Mouse (Mus musculus): Measurements from ENCODE around the gene Fam76a. TPM values are rescaled to one million over a fixed set of nuclear protein-coding genes. Genes with fewer than 3 reads are reported as not detected.

Fam76a gene
- total and polyA plus RNA-seq, 3 experiments = 10.3 to 11.5 (median 10.8) TPM

- Histone ChIP-seq H3K4me1 (ENCODE audit: control insufficient read depth in 1 of 2, insufficient read depth in 2 of 2) (peaks cover 8 to 49% of the 10 kb centered on the region in 2 experiments), H3K4me2 (ENCODE audit: insufficient read depth, low read depth, poor library complexity, severe bottlenecking) (no peak overlapping the region), H3K9ac (ENCODE audit: insufficient read depth, low read depth) (no peak overlapping the region), H3K36me3 (replicated peaks in 1 of 2; ENCODE audit: control insufficient read depth in 1 of 2, insufficient read depth in 1 of 2, low read length in 1 of 2) (no peaks in the 10 kb centered on the region), H3K27me3 (replicated peaks) (no peaks in the 10 kb centered on the region), H3K79me2 (replicated peaks; ENCODE audit: control insufficient read depth, extremely low read depth, insufficient read depth, poor library complexity, severe bottlenecking) (no peaks in the 10 kb centered on the region), H3K27ac (ENCODE audit: insufficient read depth, low read depth) (no peak overlapping the region), H3K9me3 (replicated peaks; ENCODE audit: low read length) (no peaks in the 10 kb centered on the region), H3K4me3 (replicated peaks in 1 of 3; ENCODE audit: low read depth in 2 of 3, low read length in 2 of 3, poor library complexity in 1 of 3) (no peak overlapping the region)
- dilution Hi-C loops (cut with MboI; ENCODE audit: extremely low pct_ligation_motif_present, extremely low pct_unique_long_range_greater_than_20kb, low sequenced_read_pairs) = no loop called here
- no peak for TF ChIP-seq BHLHE40 (IDR thresholded peaks at IDR 0.05; ENCODE audit: low read depth, low read length)
- TF ChIP-seq MAFK (IDR thresholded peaks at IDR 0.05; ENCODE audit: insufficient replicate concordance, low read length) = no peak
- TF ChIP-seq MEF2A (IDR thresholded peaks at IDR 0.05; ENCODE audit: borderline replicate concordance, low read depth, low read length) = no peak
- no peak for TF ChIP-seq E2F4 (IDR thresholded peaks at IDR 0.05; ENCODE audit: insufficient replicate concordance, low read depth, low read length)
- no peak for TF ChIP-seq HCFC1 (IDR thresholded peaks at IDR 0.05; ENCODE audit: low read depth, low read length)
- TF ChIP-seq MYC (IDR thresholded peaks at IDR 0.05; ENCODE audit: low read depth, low read length) = no peak
- no peak for TF ChIP-seq ZKSCAN1 (IDR thresholded peaks at IDR 0.05; ENCODE audit: borderline replicate concordance, low read depth, low read length)
- no peak for TF ChIP-seq MAX (IDR thresholded peaks at IDR 0.05; ENCODE audit: low read length)
- no peak for TF ChIP-seq JUND (conservative IDR thresholded peaks at IDR 0.05; ENCODE audit: low read depth, low read length)
- TF ChIP-seq SMC3 (IDR thresholded peaks at IDR 0.05; ENCODE audit: low read depth, low read length) = no peak
- in situ Hi-C loops (cut with MboI; ENCODE audit: low pct_ligation_motif_present, low pct_unique_long_range_greater_than_20kb, low sequenced_read_pairs) = loop anchor here (5.0 kb wide), 1 partner anchor 38 kb away; no protein-coding TSS in a partner anchor
- no peak for DNase-seq (ENCODE audit: extremely low read depth)
Measured at GRCm38 (mm10) chr4:132954530-132955394, 32.4 kb upstream of the Fam76a start.

GRCm38 (mm10) chr4:132950999-132951398 is 28.6 kb upstream of the Fam76a start:
- DNase-seq (ENCODE audit: extremely low read depth) = no peak
- Histone ChIP-seq H3K27ac (ENCODE audit: insufficient read depth, low read depth) (no peak overlapping the region), H3K4me2 (ENCODE audit: insufficient read depth, low read depth, poor library complexity, severe bottlenecking) (peak overlapping the region; percentile 42; the same call in 1 of the 2 replicates), H3K4me3 (replicated peaks in 1 of 3; ENCODE audit: low read depth in 2 of 3, low read length in 2 of 3, poor library complexity in 1 of 3) (peak overlapping the region in 1 of 3 experiments; percentile 46), H3K9me3 (replicated peaks; ENCODE audit: low read length) (no peaks in the 10 kb centered on the region), H3K27me3 (replicated peaks) (no peaks in the 10 kb centered on the region), H3K79me2 (replicated peaks; ENCODE audit: control insufficient read depth, extremely low read depth, insufficient read depth, poor library complexity, severe bottlenecking) (no peaks in the 10 kb centered on the region), H3K36me3 (replicated peaks in 1 of 2; ENCODE audit: control insufficient read depth in 1 of 2, insufficient read depth in 1 of 2, low read length in 1 of 2) (no peaks in the 10 kb centered on the region), H3K4me1 (ENCODE audit: control insufficient read depth in 1 of 2, insufficient read depth in 2 of 2) (peaks cover 5 to 69% of the 10 kb centered on the region in 2 experiments), H3K9ac (ENCODE audit: insufficient read depth, low read depth) (no peak overlapping the region)
- dilution Hi-C loops (cut with MboI; ENCODE audit: extremely low pct_ligation_motif_present, extremely low pct_unique_long_range_greater_than_20kb, low sequenced_read_pairs) = no loop called here
- in situ Hi-C loops (cut with MboI; ENCODE audit: low pct_ligation_motif_present, low pct_unique_long_range_greater_than_20kb, low sequenced_read_pairs) = loop anchor here (5.0 kb wide), 1 partner anchor 41 kb away; no protein-coding TSS in a partner anchor
- TF ChIP-seq ETS1 (conservative IDR thresholded peaks at IDR 0.05; ENCODE audit: low read depth, low read length) (no peak), SIN3A (IDR thresholded peaks at IDR 0.05; ENCODE audit: low read length) (no peak), MYC (IDR thresholded peaks at IDR 0.05; ENCODE audit: low read depth, low read length) (0 out of 2 replicates have a peak, but pooled peaks have one; percentile 32), USF2 (conservative IDR thresholded peaks at IDR 0.05; ENCODE audit: low read depth, low read length) (no peak), ZKSCAN1 (IDR thresholded peaks at IDR 0.05; ENCODE audit: borderline replicate concordance, low read depth, low read length) (no peak)

Measured in CH12.LX (cell line).